Mouse (Mus musculus) frontal cortex, postnatal 14 days (tissue): ENCODE data around the gene Pik3cb.
A peak's percentile ranks its signal among the peaks of the same experiment; 100 is the strongest.

ENCODE experiments used
- DNase-seq, 2 experiments: peaks; one replicate each; pipeline ENCODE4 v3.0.0; 2022; ENCODE audit warnings: low spot score in 2 of 2

The Pik3cb gene

DNA sequence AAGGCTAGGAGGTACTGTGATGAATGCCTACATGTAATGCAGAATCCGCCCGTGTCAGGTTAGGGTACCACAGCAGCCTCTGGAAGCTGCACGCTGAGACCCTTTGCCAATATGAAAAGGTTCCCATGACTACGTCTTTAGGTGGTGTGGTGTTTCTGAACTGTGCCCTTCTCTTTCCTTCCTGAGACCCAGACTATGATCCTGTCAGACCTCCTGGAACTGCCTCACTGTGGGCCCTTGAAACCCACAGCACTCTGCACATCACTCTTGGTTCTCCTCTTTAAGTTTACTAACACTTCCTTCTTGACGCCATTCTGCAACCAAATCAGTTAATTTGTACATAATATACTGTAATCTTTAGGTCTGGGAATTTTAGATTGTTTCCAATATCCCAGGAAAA lies 58.7 kb downstream of the Pik3cb start:
- DNase-seq, result no peak

DNA sequence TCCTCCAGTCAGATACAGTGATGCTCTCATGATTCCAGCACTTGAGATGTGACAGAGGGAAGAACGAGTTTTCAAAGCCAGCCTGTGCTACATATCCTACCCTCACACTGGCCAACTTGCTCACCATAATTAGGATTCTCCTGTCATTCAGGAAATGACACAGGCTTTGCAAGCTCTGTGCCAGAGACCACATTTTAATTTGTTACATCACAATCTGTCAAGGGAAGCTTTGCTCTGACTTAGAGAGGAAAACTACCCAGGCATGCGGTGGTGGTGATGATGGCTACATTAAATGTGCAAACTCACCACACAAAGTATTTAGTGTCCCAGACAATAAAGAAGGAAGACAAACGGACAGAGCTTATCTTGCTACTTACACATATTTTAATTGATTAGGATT lies 59.1 kb downstream of the Pik3cb start:
- no peak for DNase-seq

DNA sequence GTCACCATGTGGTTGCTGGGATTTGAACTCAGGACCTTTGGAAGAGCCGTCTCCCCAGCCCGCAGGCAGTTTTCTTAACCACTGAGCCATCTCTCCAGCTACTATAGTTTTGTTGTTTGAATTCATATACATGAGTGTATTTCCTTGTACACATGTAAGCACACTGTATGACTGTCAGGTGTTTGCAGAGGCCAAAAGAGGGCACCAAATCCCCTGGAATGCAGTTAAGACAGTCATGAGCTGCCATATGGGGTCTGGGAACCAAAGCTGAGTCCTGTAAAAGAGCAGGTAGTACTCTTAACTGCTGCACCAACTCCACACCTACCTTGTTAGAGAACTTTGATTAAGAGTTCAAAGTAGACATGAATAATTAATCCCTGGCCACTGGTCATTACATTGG lies 59.8 kb downstream of the Pik3cb start:
- no peak for DNase-seq

DNA sequence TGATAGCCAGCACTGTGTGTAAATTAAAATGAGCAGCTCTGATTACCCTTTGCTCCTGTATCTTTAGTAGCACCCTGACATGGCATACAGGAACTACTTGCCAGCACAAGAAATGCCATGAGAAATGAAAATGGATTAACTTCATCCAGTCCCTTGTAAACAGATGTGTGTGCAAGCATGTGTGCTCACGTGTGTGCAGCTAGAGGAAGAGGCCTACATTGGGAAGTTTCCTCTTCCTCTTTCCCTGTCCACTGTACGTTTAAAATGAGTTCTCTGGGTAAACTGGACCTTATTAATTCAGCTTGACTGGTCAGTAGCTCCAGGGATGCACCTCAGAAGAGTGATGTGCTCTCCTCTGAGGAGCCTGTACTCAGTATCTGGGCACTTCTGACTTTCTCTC lies 66.0 kb downstream of the Pik3cb start:
- no peak for DNase-seq

DNA sequence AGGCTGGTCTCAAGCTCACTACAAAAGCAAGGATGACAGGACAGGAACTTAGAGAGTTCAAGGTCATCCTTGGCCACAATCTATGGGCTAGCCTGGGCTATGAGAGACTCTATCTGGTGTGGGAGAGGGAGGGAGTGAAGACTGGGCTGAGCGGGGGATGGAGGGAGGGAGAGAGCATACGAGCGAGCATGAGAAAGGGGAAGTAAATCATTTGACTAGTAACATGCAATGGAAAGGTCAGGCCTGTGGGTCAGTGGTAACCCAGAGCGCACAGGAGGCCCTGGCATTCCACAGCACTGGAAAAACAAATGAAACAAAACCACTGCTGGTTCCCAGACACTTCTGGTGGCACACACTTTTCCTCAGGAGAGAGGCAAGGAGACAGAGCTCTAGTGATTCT lies 67.9 kb downstream of the Pik3cb start:
- no peak for DNase-seq

DNA sequence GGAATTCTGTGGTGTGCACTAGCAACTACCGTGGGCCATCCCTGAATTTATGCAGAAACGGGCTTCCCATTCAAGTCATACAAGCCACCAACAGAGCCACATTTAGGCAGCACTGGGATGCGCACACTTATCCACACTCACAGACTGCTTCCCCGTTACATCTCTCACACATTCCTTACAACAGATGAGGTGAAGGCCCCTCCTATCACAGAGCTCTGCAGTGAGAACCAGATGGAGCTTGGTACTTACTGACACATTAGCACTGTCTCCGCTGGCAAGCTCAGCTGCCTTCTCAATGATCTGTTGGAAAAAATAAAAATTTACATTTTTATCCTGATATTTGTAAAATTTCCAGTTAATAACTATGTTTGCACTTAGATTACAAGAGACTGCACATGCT lies 75.1 kb downstream of the Pik3cb start:
- no peak for DNase-seq

DNA sequence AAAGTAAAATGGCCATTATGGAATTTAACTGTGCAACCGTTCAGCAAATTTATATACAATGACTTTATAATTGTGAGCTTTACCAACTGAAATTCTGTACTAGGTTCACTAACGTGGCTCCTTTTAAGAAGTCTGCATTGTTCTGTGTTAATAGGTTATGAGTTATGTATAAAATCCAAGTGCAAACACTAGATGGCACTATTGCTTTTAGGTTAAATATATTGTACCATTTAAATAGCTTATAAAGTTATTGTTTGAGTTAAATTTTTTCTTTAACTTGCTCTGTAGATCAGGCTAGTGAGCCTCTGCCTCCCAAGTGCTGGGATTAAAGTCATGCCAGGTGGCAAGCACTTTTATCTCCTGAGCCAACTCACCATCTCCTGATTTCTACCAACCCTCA lies 76.2 kb downstream of the Pik3cb start:
- no peak for DNase-seq

DNA sequence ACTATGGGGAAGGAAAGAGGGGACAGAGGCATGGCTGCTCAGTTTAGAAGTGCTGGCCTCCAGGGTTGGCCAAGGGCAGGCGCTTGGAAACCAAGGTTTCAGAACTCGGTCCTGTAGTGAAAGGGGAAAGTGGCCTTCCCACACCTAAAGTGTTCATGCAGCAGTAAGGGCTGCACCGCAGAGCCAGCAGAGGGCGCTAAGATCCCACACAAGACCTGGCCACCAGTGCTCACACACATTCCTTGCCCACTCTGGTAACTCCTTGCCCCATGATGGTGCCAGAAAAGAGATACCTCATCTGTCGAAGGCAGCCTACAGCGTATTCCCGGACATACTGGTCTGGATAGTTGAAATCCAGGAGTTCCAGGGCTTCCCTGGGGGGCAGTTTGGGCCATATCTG lies 77.9 kb downstream of the Pik3cb start:
- DNase-seq, result peak; percentile 54 to 71

DNA sequence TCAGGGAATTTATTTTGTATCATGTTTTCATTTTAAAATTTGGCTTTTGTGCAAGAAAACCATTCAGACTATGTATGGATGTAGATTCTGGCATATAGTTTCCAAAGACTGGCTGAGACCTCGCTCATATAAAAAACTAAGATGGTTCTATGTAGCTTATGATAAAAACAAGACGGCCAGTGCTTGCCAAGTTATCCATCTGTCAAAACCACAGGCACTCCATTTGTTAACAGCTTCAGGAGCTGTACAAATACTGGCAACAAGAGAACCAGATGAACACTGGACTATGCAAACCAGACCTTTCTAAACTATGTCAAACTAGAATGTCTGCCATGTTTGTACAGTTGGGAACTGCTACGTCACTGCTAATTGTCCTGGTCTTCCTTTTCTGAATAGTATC lies 82.7 kb downstream of the Pik3cb start:
- no peak for DNase-seq

DNA sequence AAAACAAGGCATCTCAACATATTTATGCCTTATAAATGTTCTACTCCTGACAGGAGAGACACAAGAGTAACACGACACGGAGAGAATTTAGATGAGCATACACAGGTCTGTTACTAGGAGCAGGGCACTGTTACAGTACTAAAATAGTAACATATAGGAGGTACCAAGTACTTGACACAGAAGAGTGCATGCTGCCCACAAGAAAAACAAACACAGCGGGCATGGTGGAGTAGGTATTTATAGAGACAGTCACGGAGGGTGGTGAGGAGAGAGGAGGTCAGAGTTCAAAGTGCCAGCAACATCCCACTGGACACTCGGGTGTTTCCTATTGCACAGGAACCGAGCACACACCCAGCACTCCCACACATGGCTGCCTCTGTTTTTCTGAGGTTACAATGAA lies 90.7 kb downstream of the Pik3cb start:
- no peak for DNase-seq

DNA sequence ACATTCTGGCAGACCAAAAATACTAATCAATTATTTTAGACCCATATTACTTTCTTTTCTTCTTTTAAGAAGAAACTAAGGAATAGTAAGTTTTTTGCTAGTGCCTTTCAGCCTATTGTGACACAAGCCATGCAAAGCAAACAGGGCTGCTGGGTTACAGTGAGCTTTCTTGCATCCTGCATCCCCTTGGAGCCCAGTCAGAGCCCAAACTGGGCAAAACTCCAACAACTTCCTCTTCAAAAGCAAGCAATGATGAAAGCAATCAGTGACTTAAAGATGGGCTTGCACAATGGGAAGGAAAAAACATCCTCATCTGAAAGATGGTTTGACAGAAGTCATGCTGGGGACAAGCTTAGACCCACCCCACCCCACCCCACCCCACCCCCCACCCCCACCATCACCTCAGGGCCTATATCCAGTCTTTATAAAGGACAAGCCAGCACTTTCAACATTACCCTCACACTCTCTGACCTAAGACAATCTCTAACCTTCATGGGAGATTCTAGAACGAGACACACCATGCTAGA lies 91.6 kb downstream of the Pik3cb start:
- no peak for DNase-seq

DNA sequence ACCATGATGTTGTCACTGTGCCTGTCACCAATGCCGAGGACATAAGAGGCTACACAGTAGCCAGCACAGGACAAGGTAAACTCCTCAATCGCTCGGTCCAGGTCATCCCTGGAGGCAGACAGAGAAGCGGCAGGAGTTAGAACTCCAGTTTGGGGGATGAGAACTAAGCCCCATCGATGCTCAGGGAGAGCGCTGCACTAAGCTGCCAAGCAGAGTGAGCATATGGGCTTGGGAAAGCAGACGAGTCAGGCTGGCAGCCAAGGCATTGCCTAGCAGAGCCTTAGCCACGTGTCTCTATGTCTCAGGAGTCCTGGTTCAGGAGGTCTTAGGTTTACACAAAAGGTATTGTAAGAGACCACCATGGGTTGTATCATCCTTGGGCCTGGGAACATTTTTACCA lies 95.7 kb downstream of the Pik3cb start:
- DNase-seq, result no peak

DNA sequence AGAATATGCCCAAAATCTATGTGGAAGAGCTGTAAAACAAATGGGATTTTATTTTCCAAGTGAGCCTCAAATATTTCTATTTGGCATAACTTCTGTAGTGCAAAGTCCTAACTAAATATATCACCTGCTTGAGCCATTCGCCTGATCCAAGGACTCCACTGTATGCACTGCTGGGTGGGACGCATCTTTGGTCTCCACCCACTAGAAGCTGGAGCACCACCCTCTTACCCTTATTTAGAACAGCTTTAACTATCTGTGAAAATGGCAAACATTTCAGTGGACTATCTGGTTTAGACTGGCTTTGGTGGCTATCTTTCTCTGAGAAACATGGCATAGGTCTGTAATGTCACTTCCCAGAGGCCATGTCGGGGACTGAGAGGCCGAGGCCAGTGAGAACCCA lies 97.8 kb downstream of the Pik3cb start:
- DNase-seq, result no peak

DNA sequence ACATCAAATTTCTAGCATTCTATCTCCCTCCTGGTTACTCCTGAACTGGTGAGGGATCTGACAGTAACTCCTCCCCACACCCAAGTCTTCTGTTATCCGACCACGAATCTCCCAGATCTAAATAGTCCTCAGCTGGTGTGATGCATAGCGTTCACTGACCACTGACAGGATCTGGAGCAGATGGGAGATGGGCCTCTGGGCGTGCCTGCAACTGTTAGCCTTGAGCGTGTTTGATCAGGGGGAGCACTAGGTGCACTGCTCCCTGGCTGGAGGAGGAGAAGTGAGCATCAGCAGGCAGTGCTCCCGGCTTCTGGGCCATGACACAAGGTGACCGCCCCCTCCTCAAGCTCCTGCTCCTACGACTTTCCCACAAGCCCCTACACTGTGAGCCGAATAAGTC lies 98.4 kb downstream of the Pik3cb start:
- DNase-seq, result no peak

DNA sequence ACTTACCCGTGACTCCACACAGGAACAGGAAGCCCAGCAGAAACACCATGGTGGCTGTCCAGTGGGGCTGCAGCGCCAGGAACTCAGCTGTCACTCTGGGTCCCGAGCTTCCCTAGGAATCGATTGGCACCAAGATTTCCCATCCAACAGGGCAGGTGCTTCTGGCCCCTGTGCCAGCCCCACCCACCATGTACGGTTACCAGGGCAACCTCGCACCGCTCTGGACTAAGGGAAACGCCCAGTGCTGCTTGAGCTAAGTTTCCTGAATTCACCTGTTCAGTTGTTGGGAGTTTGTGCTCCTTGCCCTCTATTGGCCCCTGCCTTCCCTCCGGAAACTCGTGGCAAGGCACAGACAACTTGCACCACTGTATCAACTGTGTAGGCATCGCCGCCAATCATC lies 104.8 kb downstream of the Pik3cb start, which contains the start of gene Gm1123:
Gene Gm1123, minus strand, starts transcription at position 141 of the 400 bp plus-strand sequence.
- DNase-seq, result no peak

DNA sequence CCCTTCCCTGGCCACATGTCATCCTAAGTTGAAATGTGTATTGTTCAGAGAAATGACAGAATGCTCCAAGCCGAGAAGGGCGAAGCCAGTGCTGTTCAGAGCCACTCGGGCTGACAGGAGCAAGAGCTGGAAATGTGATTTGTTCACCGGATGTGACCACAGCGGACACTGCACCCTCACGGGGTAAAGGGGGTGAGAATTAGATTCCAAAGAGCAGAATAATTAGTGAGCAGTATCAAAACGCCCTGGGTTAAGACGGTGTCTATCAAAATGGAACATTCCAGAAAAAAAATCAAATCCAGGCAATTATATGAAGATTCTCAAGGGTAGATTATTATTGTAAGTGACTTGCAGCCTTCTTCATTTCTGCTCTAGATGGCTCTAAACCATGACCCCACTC lies 106.3 kb downstream of the Pik3cb start:
- no peak for DNase-seq

DNA sequence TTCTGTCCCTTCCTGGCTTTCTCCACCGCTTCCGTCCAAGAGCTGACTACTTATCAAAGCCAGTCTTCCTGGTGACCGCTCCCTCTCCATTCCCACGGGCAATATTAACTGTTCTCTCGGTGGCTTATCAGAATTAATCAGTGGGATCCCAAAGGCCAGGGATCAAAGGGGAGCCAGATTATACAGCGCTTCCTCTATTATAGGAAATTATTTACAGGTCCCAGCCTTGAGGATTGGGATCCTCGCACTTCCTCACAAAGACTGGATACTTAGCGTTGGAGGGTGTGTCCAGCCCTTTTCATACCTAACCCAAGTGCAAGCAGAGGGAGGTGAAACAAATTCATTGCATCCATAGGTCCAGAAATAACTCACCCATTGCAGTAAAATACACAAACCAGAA lies 108.4 kb downstream of the Pik3cb start:
- DNase-seq, result no peak

DNA sequence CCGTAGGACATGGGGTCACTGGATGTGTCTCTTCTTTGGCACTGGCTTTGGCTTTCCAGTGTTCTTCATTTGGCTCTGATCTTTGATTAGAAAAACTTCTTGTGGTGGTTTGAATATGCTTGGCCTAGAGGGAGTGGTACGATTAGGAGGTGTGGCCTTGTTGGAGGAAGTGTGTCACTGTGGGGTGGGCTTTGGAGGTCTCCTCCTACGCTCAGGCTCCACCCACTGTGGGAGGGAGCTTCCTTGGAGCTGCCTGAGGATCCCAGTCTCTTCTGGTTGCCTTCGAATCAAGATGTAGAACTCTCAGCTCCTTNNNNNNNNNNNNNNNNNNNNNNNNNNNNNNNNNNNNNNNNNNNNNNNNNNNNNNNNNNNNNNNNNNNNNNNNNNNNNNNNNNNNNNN lies 118.7 kb downstream of the Pik3cb start:
- no peak for DNase-seq

DNA sequence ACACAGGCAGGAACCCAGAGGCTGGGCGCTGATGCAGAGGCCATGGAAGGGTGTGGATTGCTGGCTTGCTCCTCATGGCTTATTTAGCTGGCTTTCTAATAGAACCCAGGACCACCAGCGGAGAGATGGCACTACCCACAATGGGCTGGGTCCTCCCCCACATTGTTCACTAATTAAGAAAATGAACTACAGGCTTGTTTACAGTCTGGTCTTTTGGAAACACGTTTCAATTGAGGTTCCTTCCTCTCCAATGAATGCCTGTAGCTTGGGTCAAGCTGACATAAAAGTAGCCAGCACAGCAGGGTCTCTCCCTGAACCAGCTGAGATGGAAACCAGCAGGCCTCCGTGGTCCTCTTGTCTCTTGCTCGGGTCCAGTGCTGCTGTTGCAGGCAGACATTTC lies 119.3 kb downstream of the Pik3cb start:
- DNase-seq, result no peak

DNA sequence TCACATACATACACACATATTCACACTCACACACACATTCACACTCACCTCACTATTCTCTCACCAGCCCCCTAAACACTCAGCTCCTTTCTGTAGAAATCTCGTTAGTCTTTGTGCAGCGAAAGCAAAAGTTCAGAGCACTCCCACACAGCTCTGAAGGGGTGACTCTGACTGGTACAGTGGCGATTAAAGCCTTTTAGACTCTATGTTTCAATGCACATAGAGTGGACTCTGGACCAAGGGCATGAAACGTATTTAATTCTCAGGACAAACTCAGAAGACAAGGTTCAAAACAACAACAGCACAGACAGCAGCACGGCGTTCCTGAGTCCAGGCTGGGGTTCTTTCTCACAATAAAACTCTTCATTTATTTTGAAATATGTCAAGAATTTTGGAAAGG lies 122.7 kb downstream of the Pik3cb start:
- no peak for DNase-seq

DNA sequence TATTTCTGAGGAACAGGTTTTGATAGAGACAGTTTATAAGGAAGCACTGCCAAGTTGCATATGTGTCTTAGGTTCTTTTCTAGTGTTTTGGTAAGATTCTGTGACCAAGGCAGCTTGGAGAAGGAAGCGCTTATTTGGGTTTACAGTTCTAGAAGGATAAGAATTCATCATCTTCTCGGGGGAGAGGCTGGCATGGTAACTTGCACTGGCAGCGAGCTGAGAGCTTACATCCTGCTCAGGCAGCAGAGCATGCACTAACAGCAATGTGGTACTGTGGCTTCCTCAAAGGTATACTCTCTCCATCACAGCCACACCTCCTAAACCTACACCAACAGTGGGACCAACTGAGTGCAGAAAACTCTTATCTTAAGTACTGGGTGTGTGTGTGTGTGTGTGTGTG lies 123.7 kb downstream of the Pik3cb start:
- no peak for DNase-seq

DNA sequence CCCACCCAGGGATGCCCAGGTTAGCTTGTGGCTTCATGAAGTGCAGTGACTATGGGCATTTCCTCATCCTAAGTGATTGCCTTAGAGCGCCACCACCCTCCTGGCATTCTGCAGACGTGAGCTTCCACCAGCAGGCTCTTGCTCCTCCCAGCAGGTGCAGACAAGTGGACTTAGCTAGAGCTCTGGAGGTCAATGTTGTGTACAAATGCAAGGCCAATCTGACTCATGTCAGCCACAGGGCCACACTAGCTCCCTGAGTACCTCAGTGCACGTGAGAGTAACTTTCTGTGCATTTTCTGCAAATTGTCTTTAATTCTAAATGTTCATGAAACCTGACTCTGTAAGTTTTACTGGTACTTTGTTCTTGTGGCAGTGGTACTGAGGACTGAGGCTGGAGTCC lies 124.1 kb downstream of the Pik3cb start:
- no peak for DNase-seq

DNA sequence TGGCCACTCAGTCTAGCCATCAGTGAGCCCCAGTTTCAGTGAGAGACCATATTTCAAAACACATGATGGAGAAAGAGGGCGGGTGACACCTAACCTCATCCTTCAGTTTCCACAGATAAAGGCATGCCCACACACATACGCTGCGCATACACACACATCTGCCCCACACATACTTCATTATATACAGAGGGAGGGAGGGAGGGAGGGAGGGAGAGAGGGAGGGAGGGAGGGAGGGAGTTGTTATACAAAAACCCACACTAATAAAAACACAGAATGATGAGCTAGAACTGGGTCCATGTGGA lies 130.6 kb downstream of the Pik3cb start:
- DNase-seq, result no peak

DNA sequence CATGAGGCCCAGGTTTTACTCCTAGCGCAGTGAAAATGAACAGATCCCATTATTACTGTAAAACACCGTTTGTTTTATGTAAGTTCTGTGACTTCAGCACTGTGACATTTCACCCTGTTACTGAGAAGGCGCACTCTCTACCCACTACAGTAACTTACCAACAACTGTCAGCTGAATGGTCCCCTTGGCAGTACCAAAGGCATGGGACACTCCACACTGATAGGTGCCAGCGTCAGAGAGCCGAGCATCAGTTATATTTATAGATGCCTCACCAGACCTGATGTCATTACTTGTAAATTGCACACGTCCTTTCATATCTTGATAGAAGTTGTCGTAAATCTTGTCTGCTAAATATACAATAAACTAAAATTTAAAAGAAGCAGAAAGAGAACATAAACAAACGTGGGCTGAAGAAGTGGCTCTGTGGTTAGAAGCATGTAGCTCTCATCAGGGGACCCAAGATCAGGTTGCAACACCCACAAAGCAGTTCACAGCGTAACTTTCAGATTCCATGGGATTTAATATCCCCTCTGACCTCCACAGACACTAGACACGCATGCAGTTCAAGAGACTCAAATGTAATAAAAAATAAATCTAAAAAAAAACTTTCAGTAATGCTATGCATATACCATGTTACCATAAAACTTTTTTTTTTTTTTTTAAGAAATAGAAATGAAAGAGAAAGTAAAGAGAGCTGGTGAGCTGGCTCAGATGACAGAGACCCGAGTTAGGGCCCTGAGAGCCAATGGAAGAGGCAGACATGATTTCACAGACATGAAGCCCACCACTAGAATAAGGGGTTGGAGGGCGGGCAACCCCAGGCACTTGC lies 131.1 kb downstream of the Pik3cb start:
- DNase-seq, result no peak
